Mouse (Mus musculus) MEL-GATA-1-ER (cell line): Measurements from ENCODE around the gene Plaa.
A peak's percentile ranks its signal among the peaks of the same experiment; 100 is the strongest.

ENCODE experiments used
- DNase-seq: peaks from one replicate; pipeline ENCODE4 v3.0.0-alpha.2; 2012; ENCODE audit warnings: low read depth; ENCODE audit errors: extremely low read depth

Plaa gene

DNA sequence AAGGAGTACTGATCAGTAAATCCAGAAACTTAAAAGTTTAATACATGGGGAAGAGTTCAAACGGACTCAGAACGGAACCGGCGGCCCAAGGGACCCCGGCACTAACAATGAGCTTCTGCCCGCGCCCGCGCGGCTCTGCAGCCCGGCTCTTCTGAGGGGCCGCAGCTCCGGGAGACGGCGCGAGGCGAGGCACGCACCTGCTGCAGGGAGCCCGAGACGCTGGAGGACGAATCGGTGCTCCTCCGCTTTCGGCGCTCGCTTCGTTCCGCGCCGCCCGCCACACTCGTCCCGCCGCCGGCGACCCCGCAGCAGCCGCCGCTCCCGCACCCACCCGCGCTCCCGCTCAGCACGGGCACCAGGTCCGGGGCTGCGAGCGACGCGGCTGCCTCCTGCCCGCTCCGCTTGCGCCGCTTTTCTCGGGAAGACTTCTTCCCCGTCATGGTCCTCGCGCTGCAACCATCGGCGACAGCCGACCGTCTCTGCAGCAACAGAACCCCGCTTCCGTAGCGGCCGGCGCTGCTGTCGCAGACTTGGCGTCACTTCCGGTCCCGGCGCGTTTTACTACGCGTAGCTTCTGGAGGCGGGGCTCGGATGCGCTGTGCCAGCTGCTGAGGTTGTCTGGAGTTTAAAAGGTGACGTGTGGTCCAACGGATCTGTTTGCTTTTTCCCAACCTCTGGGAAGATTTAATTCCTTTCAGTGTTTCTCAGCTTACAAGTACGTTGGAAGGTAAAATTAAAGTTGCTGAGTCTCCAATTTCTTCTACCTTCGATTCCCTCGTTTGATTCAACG lies 46.6 kb downstream of the Plaa start, which contains the start of the genes Gm10306 and Caap1:
TSS of gene Gm10306 (plus strand) at position 282 of the 790 bp plus-strand sequence.
TSS of gene Caap1 (minus strand) at position 532 of the 790 bp plus-strand sequence.
- DNase-seq = peak; percentile 83

DNA sequence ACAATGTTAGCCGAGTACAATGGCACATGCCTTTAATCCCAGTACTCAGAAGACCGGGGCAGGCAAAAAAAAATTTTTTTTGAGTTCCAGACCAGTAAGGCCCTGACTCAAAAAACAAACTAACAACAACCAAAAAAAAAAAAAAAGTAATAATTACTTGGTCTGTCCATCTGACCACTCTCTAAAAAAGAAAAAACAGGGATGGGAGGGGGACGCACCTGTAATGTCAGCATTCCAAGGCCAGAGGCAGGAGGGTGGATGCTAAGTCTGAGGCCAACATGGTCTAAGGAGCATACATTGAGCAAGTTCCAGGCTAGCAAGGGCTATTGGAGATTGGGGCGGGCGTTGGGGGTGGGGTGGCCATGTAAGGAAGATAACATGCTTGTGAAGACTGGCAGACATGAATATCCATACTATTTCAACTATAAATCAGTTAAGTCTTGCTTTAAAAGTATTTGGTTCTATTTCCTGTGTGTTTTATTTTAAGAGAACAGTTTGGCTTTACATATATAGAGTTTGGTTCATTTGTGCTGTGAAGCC lies 48.0 kb downstream of the Plaa start:
- DNase-seq = peak; percentile 33

DNA sequence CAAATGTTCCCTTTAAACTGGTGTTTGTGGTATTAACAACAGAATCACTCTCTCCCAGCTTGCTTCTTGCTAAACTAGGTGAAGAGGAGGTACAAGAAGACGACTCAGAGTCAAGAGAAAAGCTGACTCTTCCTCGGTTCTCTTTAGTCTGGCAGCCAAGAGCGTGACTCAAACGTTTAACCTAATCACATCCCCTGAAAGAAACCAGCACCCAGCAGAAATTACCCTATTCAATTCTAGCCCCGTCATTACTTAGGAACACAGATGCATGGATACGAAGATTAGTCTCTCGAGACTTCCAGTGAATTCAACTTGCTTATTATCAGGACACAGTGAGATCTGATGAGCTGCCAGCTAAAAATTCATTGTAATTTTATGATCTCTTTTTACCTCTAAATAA lies 58.7 kb downstream of the Plaa start:
- no peak for DNase-seq

DNA sequence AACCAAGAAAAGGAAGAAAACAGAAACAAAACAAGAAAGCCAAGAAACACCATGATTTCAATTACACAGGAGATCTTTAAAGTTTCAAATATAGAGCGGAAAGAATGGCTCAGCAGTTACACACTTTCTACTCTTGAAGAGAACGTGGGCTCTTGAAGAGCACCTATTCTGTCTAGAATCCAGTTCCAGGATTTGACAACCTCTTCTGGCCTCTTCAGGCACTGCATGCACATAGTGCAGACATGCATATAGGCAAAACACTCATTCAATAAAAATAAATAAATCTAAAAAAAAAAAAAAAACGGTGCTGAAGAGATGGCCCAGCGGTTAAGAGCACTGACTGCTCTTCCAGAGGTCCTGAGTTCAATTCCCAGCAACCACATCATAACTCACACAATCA lies 60.0 kb downstream of the Plaa start:
- DNase-seq = no peak

DNA sequence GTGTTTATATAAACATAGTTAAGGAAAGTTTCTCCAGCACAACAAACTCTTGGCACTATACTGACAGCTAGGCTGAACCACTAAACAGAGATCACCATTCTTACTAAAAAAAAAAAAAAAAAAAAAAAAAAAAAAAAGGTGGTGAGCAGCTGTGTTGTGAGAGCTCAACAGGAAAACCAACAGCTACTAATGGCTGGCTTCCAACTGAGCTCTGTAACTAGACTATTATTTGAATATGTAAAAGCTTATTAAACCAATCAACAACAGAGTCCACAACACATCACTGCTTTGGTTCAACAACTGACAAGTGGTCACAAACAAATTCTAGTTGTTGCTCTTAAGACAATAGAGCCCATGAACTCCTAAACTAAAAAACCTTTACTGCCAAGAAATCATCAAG lies 69.8 kb downstream of the Plaa start:
- DNase-seq = no peak

DNA sequence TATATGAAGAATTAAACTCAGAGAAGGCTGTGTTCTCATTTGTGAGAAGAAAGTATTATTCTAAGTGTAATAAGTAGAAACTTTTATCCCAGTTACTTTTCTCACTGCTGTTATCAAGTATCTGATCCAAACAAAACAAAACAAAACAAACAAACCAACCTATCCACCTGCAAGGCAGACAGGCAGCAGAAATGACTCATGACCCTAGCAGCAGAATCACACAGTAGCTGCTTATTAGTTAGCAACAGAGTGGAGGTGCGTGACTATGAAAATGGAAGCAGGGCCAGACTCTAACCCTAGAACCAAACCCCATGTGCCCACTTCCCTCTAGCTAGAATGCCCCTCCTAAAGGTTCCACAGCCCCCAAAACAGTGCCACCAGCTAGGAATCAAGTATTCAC lies 73.6 kb downstream of the Plaa start:
- no peak for DNase-seq

DNA sequence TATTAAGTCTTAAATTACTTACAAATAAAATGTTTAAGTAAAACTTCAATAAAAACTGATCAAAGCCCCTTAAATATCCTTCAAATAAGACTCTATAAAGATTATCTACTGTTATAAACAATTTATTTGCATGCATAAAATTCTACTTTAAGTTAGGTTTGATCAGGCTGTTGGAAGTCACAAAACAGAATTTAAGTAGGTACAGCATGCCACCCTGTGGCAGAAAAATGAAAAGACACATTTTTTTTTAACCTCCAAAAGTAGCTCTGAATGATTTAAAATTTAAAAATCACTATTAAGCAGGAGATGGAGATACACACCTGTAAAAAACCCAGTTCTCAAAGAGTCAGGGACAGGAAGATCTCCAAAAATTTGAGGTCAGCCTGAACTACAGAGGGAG lies 79.7 kb downstream of the Plaa start:
- no peak for DNase-seq

DNA sequence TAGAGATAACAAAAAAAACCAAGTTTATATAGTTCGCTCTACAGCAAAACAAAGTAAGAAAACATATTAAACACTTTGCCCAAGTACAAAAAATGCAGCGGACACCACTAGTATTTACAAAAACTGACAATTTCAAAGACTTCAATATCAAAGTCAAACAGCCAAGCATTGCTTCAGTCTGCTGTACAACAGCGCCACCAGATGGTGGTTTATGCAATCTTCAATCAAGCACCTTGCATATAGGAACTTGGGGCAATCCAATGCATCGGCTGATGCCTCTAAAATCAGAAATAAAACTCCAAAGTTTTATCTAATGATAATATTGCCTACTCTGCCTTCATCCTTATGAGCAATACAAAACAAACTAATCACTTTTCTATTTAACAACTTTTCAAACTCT lies 85.4 kb downstream of the Plaa start:
- peak; percentile 46 for DNase-seq
